Mouse (Mus musculus): ENCODE measurements around the gene Otop3. TPM values are rescaled to one million over a fixed set of nuclear protein-coding genes. Genes with fewer than 3 reads are reported as not detected.

Gene Otop3
- total RNA-seq (2021): not detected
- long read RNA-seq, experiment 1: 0 reads
- long read RNA-seq, experiment 2: 0 reads

GRCm38 (mm10) chr11:115334531-115334930, at the start of gene Otop3:
Gene Otop3, plus strand, starts transcription at chr11:115334731.
- DNase-seq: no peak

DNA sequence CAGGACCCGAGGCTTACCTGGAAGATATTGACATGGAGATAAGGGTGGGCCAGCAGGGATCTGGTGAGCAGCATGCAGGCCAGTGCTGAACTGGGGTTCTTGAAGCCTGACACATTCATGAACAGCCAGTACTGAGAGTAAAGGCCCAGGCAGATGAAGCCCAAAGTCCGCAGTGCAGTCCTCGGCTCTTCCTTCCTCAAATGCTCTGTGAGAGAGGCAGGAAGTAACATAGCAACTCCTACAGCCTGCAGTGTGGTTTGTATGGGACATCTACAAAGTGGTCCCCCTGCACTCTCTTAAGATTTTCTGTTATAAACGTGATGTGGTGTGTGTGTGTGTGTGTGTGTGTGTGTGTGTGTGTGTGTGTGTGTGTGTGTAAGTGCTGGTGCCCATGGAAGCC, 49.2 kb upstream of the Otop3 start:
- DNase-seq: no peak

DNA sequence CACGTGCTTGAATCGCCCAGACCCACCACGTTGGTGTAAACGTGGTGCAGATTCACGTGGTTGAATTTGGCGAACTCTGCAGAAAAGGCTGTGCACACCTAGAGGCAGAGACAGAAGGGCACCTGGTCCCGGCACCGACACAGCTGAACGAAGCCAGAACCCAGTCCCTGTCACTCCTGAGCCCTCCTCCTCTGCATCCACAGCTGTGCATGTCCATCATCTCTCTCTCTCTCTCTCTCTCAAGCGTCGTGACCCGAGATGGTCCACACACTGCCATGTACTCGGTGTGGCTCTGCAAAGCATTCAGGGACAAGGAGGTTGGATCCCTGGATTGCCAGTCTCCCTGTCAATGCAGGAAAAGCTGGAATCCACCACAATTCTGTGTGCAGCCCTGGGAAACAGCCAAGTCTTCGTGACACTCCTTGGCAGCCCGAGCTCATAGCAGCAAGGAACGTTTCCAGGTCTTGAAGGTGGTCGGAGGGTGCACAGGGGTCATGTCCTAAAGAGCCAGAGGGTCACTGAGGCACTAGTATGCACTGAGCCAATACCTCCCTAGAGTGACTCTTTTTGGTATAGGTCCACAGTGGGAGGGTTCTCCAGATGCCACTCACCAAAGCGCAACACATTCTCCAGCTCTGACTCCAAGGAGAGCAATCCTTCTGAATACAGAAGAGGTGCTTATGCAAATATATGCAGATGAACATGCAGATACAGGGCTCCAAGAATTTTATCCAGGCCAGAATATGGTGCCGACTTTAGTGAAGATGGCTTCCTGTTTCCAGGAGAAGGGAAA, 48.1 kb upstream of the Otop3 start:
- no peak for DNase-seq

DNA sequence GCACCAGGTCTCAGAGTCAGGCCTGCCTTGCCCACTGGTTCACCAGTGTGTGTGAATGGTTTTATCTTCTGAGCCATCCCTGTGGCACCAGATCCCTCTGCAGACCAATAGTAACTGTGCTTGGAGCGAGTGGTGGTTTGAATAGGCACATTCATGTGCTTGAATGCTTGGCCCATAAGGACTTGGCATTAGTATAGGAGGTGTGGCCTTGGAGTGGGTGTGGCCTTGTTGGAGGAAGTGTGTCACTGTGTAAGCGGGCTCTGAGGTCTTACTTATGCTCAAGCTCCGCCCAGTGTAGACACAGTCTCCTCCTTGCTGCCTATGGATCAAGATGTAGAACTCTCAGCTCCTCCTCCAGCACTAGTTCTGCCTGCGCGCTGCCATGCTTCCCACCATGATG, 47.1 kb upstream of the Otop3 start:
- no peak for DNase-seq

GRCm38 (mm10) chr11:115288305-115288704, 46.2 kb upstream of the Otop3 start:
- no peak for DNase-seq

DNA sequence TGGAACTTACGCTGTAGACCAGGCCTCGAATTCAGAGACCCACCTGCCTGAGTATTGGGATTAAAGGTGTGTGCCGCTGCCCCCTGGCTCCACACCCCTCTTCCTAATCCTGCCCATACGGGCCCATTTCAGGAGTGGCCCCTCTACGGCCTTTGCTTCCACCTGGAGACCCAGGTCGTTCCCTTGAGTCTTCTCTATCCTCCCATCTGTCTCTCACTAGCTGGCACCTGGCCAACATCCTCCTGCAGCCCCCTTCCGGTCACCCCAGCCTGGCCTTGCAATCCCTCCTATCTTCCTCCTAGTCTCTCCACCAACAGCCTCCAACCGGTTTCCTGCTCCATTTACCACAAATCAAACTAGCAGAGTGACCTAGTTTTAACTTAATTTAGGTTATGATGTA, 44.6 kb upstream of the Otop3 start:
- no peak for DNase-seq

- no peak for DNase-seq
Observed at GRCm38 (mm10) chr11:115290314-115290713, 44.2 kb upstream of the Otop3 start.

- peak; percentile 75 to 82 for DNase-seq
Observed at GRCm38 (mm10) chr11:115290919-115291318, 43.6 kb upstream of the Otop3 start.

- no peak for DNase-seq
Observed at GRCm38 (mm10) chr11:115291503-115291902, 43.0 kb upstream of the Otop3 start.

DNA sequence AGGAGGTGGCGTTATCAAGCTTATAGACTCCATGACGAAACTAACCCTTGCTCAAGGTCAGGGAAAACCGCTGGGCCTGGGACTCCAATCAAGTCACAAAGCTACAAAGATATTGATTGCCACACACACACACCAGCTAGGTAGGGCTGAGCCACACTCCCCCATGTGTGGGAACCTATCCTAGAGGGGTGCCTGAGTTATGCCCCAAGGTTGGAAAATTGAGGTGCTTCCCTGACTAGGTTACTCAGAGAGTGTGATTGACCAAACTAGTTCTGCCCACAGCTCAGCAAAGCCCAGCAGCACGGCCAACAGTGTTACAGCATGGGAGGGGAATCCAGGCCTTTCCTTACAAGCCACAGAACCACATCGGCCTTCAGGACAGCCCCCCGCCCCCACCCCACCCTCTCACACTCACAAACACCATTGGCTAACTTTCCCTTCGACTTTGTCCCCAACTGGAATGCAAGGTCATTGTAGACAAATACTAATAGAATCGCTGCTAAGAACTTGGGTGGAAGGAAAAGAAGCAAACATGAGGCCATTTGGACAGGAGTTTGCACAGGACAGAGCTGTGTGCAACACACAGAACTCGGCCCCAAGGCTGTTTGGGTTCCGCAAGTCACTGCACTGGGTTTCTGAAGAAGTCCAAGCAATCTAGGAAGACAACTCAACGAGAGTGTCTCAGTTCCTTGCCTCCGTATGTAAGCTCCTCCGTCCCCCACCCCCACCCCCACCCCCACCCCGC, 41.7 kb upstream of the Otop3 start:
- peak; percentile 44 to 64 for DNase-seq

DNA sequence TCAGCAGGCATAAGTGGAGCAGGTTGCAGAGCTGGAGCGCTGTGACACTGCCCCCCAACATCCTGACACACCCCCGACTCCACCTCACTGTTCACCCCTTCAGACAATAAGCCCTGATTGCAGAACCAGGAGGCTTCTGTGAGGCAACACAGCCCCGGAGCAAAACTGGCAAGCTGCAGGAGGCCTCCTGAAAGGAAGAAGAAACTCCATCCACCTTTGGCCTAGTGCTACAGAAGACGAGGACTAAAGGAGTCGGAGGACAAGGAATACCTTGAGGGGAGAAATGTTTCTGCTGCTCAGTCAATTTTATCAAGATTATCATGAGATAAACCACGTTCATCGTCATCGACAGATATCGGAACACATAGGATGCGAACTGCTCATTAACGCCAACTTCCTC, 38.6 kb upstream of the Otop3 start:
- DNase-seq: no peak

DNA sequence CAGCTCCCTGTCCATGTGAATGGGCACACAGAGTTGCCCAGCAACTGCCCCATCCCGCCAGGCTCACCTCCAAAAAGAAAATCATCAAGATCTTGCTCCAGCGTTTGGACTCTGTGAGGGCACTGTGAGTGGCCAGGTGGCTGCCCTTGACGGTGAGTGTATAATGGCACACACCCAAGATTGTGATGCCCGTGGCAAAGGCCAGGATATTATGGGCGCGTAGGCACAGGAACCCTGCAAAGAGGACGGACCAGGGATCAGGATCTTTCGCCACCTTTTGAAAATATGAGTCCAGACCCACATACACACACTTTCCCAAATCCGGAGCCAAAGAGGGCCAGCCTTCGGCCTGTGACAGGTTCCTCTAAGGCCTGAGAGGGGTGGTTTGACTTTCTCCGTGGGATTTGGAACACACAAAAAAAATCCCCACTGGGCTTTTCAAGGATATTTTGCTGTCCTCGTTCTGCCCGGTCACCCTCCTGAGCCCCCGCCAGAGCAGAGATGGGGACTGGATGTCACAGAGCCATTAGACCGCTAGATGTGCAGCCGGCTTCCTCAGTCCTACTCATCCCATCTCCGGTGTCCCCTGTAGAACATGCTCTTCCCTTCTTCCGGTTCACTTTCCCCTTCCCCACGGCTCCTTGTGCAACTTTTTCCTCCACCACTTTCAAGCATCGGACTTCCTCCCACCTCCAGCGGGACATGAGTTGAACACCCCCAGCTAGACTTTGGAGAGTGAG, 37.9 kb upstream of the Otop3 start:
- DNase-seq: peak; percentile 61 to 62

DNA sequence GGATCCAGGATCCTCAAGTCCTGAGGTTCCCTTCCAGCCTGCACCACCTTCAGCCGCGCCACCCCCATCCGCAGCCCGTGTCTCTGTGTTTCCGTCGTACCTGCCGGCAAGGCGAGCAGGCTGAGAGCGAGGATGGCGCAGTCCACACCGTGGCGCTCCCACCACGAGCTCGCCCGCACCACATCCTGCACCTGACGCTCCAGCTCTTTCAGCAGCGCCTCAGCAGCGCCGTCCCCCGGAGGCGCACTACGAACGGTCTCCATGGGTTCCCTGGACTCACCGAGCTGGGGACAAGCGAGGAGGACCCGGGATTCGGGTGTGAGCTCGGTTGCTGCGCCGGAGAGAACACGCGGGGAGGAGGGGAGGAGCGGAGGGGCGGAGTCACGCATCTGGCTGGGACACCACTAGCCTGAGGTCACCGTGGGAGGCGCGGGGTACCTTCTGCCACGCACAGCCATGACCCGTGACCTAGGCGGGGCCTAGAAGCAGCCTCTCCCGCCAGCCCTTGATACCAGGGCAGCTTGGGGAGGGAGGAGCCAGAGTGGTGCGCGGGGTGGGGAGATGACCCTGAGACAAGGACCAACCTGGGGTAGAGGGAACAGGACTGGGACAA, 37.2 kb upstream of the Otop3 start, which contains the start of gene Fads6:
Fads6 (minus strand) TSS at position 450 of the 613 bp plus-strand sequence.
- DNase-seq: peak; percentile 89 to 92

DNA sequence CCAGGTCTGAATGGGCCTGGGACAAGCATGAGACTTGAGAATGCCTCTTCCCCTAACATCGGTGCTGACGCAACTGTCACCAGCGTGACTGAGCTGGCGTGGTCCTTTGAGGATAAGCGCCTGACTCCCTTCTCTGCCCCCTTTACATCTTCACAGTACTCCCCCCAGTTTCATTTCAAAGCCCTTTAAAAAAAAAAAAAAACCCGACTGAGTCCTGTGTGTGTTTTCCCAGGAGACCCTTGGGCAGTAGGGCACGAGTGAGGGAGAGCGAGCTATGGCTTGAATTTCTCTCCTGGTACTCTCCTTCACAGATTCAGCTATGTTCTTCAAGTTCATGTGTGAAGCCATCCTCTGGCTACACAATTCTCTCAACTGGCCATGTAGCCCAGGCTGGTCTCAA, 36.4 kb upstream of the Otop3 start:
- no peak for DNase-seq

- DNase-seq: no peak
Observed at GRCm38 (mm10) chr11:115300745-115301144, 33.8 kb upstream of the Otop3 start.

- no peak for DNase-seq
Observed at GRCm38 (mm10) chr11:115301351-115301750, 33.2 kb upstream of the Otop3 start.

- peak in 1 of 2 experiments; percentile 40 for DNase-seq
Observed at GRCm38 (mm10) chr11:115303167-115303566, 31.4 kb upstream of the Otop3 start.

- no peak for DNase-seq
Observed at GRCm38 (mm10) chr11:115306863-115307262, 27.7 kb upstream of the Otop3 start, which contains the start of gene Otop2. Gene Otop2, plus strand, starts transcription at chr11:115307163.

GRCm38 (mm10) chr11:115308781-115309180, 25.8 kb upstream of the Otop3 start:
- no peak for DNase-seq

GRCm38 (mm10) chr11:115314249-115314648, 20.3 kb upstream of the Otop3 start:
- peak in 1 of 2 experiments; percentile 24 for DNase-seq

- DNase-seq: no peak
Observed at GRCm38 (mm10) chr11:115317204-115317603, 17.3 kb upstream of the Otop3 start.
